Mouse (Mus musculus) gastrocnemius, adult 8-10 months (tissue): ENCODE results near the gene Syne1. TPM values are rescaled to one million over a fixed set of nuclear protein-coding genes. Genes with fewer than 3 reads are reported as not detected.
A peak's percentile ranks its signal among the peaks of the same experiment; 100 is the strongest.

Experiments used
- DNase-seq, 2 experiments: peaks; one replicate each; pipeline ENCODE4 v3.0.0; 2022; ENCODE audit warnings: low spot score in 2 of 2
- total RNA-seq, 4 experiments: library from RNA; stranded (reverse); gene quantifications; 2 replicates each; pipeline ENCODE4 v1.2.4; 2022

The Syne1 gene
- total RNA-seq, 4 experiments from 2014 or later, result 46.7 to 73.1 (median 66.3) TPM

- DNase-seq, result peak; percentile 38 to 48
Measured at GRCm38 (mm10) chr10:5207905-5208641, 343.2 kb downstream of the Syne1 start.

GRCm38 (mm10) chr10:5205977-5206376 lies 345.3 kb downstream of the Syne1 start:
- DNase-seq, result no peak

GRCm38 (mm10) chr10:5205570-5205969 lies 345.7 kb downstream of the Syne1 start:
- DNase-seq, result no peak

- no peak for DNase-seq
Measured at GRCm38 (mm10) chr10:5203837-5204236, 347.4 kb downstream of the Syne1 start.

- no peak for DNase-seq
Measured at GRCm38 (mm10) chr10:5197356-5197755, 353.9 kb downstream of the Syne1 start.

GRCm38 (mm10) chr10:5196267-5196666 lies 355.0 kb downstream of the Syne1 start:
- no peak for DNase-seq

- DNase-seq, result no peak
Measured at GRCm38 (mm10) chr10:5195288-5195687, 356.0 kb downstream of the Syne1 start.

GRCm38 (mm10) chr10:5194671-5195234 lies 356.5 kb downstream of the Syne1 start:
- DNase-seq, result peak; percentile 47 to 59

GRCm38 (mm10) chr10:5194081-5194670 lies 357.1 kb downstream of the Syne1 start:
- peak in 1 of 2 experiments; percentile 19 for DNase-seq

- DNase-seq, result no peak
Measured at GRCm38 (mm10) chr10:5192861-5193490, 358.3 kb downstream of the Syne1 start.

GRCm38 (mm10) chr10:5190756-5191155 lies 360.5 kb downstream of the Syne1 start:
- DNase-seq, result no peak

GRCm38 (mm10) chr10:5188890-5189289 lies 362.4 kb downstream of the Syne1 start:
- DNase-seq, result no peak

GRCm38 (mm10) chr10:5185156-5186083 lies 365.9 kb downstream of the Syne1 start:
- no peak for DNase-seq

- no peak for DNase-seq
Measured at GRCm38 (mm10) chr10:5181771-5182176, 369.5 kb downstream of the Syne1 start.

GRCm38 (mm10) chr10:5179891-5180290 lies 371.4 kb downstream of the Syne1 start:
- no peak for DNase-seq

GRCm38 (mm10) chr10:5177446-5178015 lies 373.8 kb downstream of the Syne1 start:
- DNase-seq, result peak in 1 of 2 experiments; percentile 22

- no peak for DNase-seq
Measured at GRCm38 (mm10) chr10:5176371-5176770, 374.9 kb downstream of the Syne1 start.

GRCm38 (mm10) chr10:5170425-5170824 lies 380.9 kb downstream of the Syne1 start:
- no peak for DNase-seq

- no peak for DNase-seq
Measured at GRCm38 (mm10) chr10:5167481-5167880, 383.8 kb downstream of the Syne1 start.

GRCm38 (mm10) chr10:5165439-5165838 lies 385.8 kb downstream of the Syne1 start:
- no peak for DNase-seq

- no peak for DNase-seq
Measured at GRCm38 (mm10) chr10:5163770-5164169, 387.5 kb downstream of the Syne1 start.
